In the genomic region with DNA sequence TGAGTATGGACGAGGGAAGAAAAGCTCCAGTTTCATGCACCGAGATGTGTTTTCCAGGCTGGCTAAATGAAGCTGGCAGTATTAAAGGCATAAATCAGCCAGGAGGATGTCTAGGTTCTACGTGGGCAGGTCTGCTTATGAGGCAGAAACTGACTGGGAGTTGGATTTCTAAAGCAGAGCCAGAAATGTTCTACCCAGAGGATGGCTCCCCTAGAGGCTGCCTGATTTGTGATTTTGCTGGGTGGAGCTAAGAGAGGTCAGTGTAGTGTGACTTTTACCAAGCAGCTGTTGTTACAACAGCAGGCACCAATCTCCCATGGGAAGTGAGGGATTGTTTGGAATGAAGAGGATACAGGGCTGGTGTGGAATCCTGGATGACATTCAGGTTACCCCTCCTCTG, we compare ENCODE assay signal across 13 mouse cellular contexts.
DNase-seq lines count a peak whose midpoint lies in the region; ATAC-seq and TF ChIP-seq lines count a peak whose summit lies in the region.
"Had no signal": no experiment of that assay in that cellular context is flagged by ENCODE, and none has a peak within 500 bp of the region (broad histone marks: within the 10 kb centered on the region; RNA-seq: fewer than 3 reads in every experiment).

No protein-coding gene starts in this region.

- no peak overlapping the region for H3K4me3 ChIP-seq in kidney, embryonic 14.5 days (ENCODE audit: low read length)
- no peak overlapping the region for H3K4me3 ChIP-seq in limb, embryonic 11.5 days (ENCODE audit: low read depth, low read length)
- H3K4me3 ChIP-seq in limb, embryonic 10.5 days = no peak overlapping the region
- H3K4me3 ChIP-seq in cortical plate, adult 2 months (ENCODE audit: insufficient read depth, low read length) = no peak overlapping the region
- H3K4me3 ChIP-seq: liver, embryonic 12.5 days had no signal

- H3K4me2 ChIP-seq in kidney, embryonic 14.5 days (replicated peaks; ENCODE audit: low read depth, low read length) = no peak overlapping the region
- no peak overlapping the region for H3K4me2 ChIP-seq in limb, embryonic 11.5 days (ENCODE audit: low read depth, severe bottlenecking)
- H3K4me2 ChIP-seq: liver, embryonic 12.5 days had no signal

- ATAC-seq in kidney, embryonic 14.5 days (ENCODE audit: low FRiP score, low TSS enrichment) = peak; percentile 87
- 0 out of 2 replicates have a peak, but pooled peaks have one; percentile 39 for ATAC-seq in limb, embryonic 11.5 days (ENCODE audit: insufficient number of reproducible peaks, low FRiP score, low TSS enrichment, low read depth)
- ATAC-seq: inflammation-experienced regulatory T-cells, adult 6 months; liver, embryonic 12.5 days had no signal

- DNase-seq in kidney, adult 8-10 months = no peak
- DNase-seq in limb, embryonic 11.5 days (ENCODE audit: low spot score) = no peak
- DNase-seq in limb, embryonic 10.5 days (ENCODE audit: low spot score) = no peak
- peak; percentile 14 for DNase-seq in lung, postnatal 36 days
- DNase-seq in adrenal gland, adult (ENCODE audit: inconsistent age in 2 of 2, low spot score in 1 of 2) = no peak
- DNase-seq: adrenal gland, adult 8-10 months; cerebellum, postnatal 25 days; heart, adult 18-20 months; heart, postnatal 14 days had no signal

- H3K27ac ChIP-seq in kidney, embryonic 14.5 days (ENCODE audit: low read depth, low read length) = peak overlapping the region; percentile 2; the same call in 1 of the 2 replicates
- H3K27ac ChIP-seq in limb, embryonic 11.5 days (replicated peaks; ENCODE audit: low read depth, low read length) = no peak overlapping the region
- H3K27ac ChIP-seq in limb, embryonic 10.5 days = no peak overlapping the region
- no peak overlapping the region for H3K27ac ChIP-seq in cortical plate, adult 2 months (ENCODE audit: insufficient read depth, low read length)
- H3K27ac ChIP-seq: liver, embryonic 12.5 days had no signal

- TF ChIP-seq CTCF in cortical plate, adult 2 months (IDR thresholded peaks at IDR 0.05; ENCODE audit: extremely low read depth, insufficient read depth, low read length) = peak; percentile 33

- no peaks in the 10 kb centered on the region for H3K36me3 ChIP-seq in kidney, embryonic 14.5 days (ENCODE audit: control insufficient read depth, insufficient read depth, low read length)
- H3K36me3 ChIP-seq in limb, embryonic 11.5 days (ENCODE audit: control insufficient read depth, insufficient read depth, low read length) = no peaks in the 10 kb centered on the region
- H3K36me3 ChIP-seq in limb, embryonic 10.5 days = no peaks in the 10 kb centered on the region
- H3K36me3 ChIP-seq: liver, embryonic 12.5 days had no signal

- TF ChIP-seq POLR2A in cortical plate, adult 2 months (IDR thresholded peaks at IDR 0.05; ENCODE audit: extremely low read depth, insufficient read depth, low read length) = no peak

- no peaks in the 10 kb centered on the region for H3K27me3 ChIP-seq in kidney, embryonic 14.5 days (ENCODE audit: control insufficient read depth, insufficient read depth, low read length)
- no peaks in the 10 kb centered on the region for H3K27me3 ChIP-seq in limb, embryonic 11.5 days (ENCODE audit: control insufficient read depth, insufficient read depth, low read length)
- no peaks in the 10 kb centered on the region for H3K27me3 ChIP-seq in limb, embryonic 10.5 days (ENCODE audit: low read depth, poor library complexity, severe bottlenecking)
- H3K27me3 ChIP-seq: liver, embryonic 12.5 days had no signal

- no peak overlapping the region for H3K9ac ChIP-seq in kidney, embryonic 14.5 days (ENCODE audit: low read depth, low read length)
- no peak overlapping the region for H3K9ac ChIP-seq in limb, embryonic 11.5 days (ENCODE audit: low read length)
- H3K9ac ChIP-seq: liver, embryonic 12.5 days had no signal

- 0 out of 2 replicates have a peak, but pooled peaks cover 5% of the 10 kb centered on the region for H3K4me1 ChIP-seq in kidney, embryonic 14.5 days (ENCODE audit: control insufficient read depth, insufficient read depth, low read length)
- no peaks in the 10 kb centered on the region for H3K4me1 ChIP-seq in limb, embryonic 11.5 days (ENCODE audit: control insufficient read depth, insufficient read depth, low read length)
- H3K4me1 ChIP-seq in limb, embryonic 10.5 days = no peaks in the 10 kb centered on the region
- H3K4me1 ChIP-seq in cortical plate, adult 2 months (ENCODE audit: control insufficient read depth, insufficient read depth, low read length) = no peaks in the 10 kb centered on the region
- H3K4me1 ChIP-seq: liver, embryonic 12.5 days had no signal

- 13% methylated on average over 3 of the region's 3 CpGs for WGBS in kidney, embryonic 14.5 days
- WGBS in limb, embryonic 11.5 days = 62% methylated on average over 3 of the region's 3 CpGs
- 76% methylated on average over 3 of the region's 3 CpGs for WGBS in limb, embryonic 10.5 days

- H3K9me3 ChIP-seq in kidney, embryonic 14.5 days (ENCODE audit: control insufficient read depth, low read length) = peaks cover 3% of the 10 kb centered on the region; the same call in 1 of the 2 replicates
- no peaks in the 10 kb centered on the region for H3K9me3 ChIP-seq in limb, embryonic 11.5 days (ENCODE audit: control insufficient read depth, low read length)
- H3K9me3 ChIP-seq in limb, embryonic 10.5 days (replicated peaks) = no peaks in the 10 kb centered on the region
- H3K9me3 ChIP-seq: liver, embryonic 12.5 days had no signal
